ENCODE assay signal across 34 mouse cellular contexts in the genomic region with DNA sequence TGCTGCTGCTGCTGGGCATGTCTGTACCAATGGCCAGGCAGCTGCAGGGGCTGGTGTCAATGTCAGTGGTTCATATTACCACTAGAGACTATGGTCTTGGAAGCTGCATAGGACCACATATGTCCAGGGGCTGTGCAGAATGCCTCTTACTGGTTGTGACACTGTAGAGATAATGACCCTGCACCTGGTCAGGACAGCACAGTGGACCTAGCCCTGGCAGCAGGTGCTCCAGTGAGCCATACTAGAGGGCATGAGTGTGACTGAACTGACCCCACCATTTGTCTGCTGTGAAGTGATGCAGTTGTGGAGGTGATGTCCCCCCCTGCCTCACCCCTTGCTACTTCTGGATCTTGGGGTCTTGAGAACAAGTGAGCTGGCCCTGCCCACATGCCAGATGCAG. TPM values are rescaled to one million over a fixed set of nuclear protein-coding genes. Genes with fewer than 3 reads are reported as not detected.
A peak's percentile ranks its signal among the peaks of the same experiment; 100 is the strongest.
DNase-seq lines count a peak whose midpoint lies in the region; ATAC-seq lines count a peak whose summit lies in the region.
"Had no signal": no experiment of that assay in that cellular context is flagged by ENCODE, and none has a peak within 500 bp of the region (broad histone marks: within the 10 kb centered on the region; RNA-seq: fewer than 3 reads in every experiment).

No protein-coding gene starts in this region.

- no peaks in the 10 kb centered on the region for H3K4me1 ChIP-seq in liver, embryonic 11.5 days (replicated peaks; ENCODE audit: control insufficient read depth, insufficient read depth, low read length)
- no peaks in the 10 kb centered on the region for H3K4me1 ChIP-seq in liver, embryonic 12.5 days
- H3K4me1 ChIP-seq in midbrain, embryonic 13.5 days (replicated peaks), result no peaks in the 10 kb centered on the region
- no peaks in the 10 kb centered on the region for H3K4me1 ChIP-seq in midbrain, embryonic 15.5 days
- no peaks in the 10 kb centered on the region for H3K4me1 ChIP-seq in limb, embryonic 12.5 days (replicated peaks)
- H3K4me1 ChIP-seq: forebrain, embryonic 10.5 days; hindbrain, embryonic 13.5 days had no signal

- no peak overlapping the region for H3K27ac ChIP-seq in liver, embryonic 11.5 days (ENCODE audit: low read depth, low read length)
- H3K27ac ChIP-seq in liver, embryonic 12.5 days, result no peak overlapping the region
- H3K27ac ChIP-seq in midbrain, embryonic 13.5 days, result no peak overlapping the region
- H3K27ac ChIP-seq in midbrain, embryonic 15.5 days, result no peak overlapping the region
- H3K27ac ChIP-seq in limb, embryonic 12.5 days, result no peak overlapping the region
- H3K27ac ChIP-seq: forebrain, embryonic 10.5 days; hindbrain, embryonic 13.5 days; layer of hippocampus, adult 2 months; left cerebral cortex, adult 2 months had no signal

- no peak overlapping the region for H3K9ac ChIP-seq in liver, embryonic 11.5 days (ENCODE audit: low read depth, low read length)
- H3K9ac ChIP-seq in liver, embryonic 12.5 days, result no peak overlapping the region
- H3K9ac ChIP-seq in midbrain, embryonic 13.5 days (replicated peaks), result no peak overlapping the region
- no peak overlapping the region for H3K9ac ChIP-seq in midbrain, embryonic 15.5 days
- no peak overlapping the region for H3K9ac ChIP-seq in limb, embryonic 12.5 days (replicated peaks)
- H3K9ac ChIP-seq: forebrain, postnatal 0 days; hindbrain, embryonic 13.5 days had no signal

- no peaks in the 10 kb centered on the region for H3K36me3 ChIP-seq in liver, embryonic 11.5 days (ENCODE audit: control insufficient read depth, insufficient read depth, low read length)
- H3K36me3 ChIP-seq in liver, embryonic 12.5 days, result no peaks in the 10 kb centered on the region
- H3K36me3 ChIP-seq in midbrain, embryonic 13.5 days, result no peaks in the 10 kb centered on the region
- H3K36me3 ChIP-seq in midbrain, embryonic 15.5 days (replicated peaks), result no peaks in the 10 kb centered on the region
- H3K36me3 ChIP-seq in limb, embryonic 12.5 days, result no peaks in the 10 kb centered on the region
- H3K36me3 ChIP-seq: forebrain, embryonic 10.5 days; hindbrain, embryonic 13.5 days had no signal

- no peaks in the 10 kb centered on the region for H3K27me3 ChIP-seq in liver, embryonic 11.5 days (replicated peaks; ENCODE audit: control insufficient read depth, insufficient read depth, low read length)
- no peaks in the 10 kb centered on the region for H3K27me3 ChIP-seq in liver, embryonic 12.5 days (replicated peaks)
- H3K27me3 ChIP-seq in midbrain, embryonic 13.5 days, result no peaks in the 10 kb centered on the region
- no peaks in the 10 kb centered on the region for H3K27me3 ChIP-seq in midbrain, embryonic 15.5 days (replicated peaks)
- H3K27me3 ChIP-seq in limb, embryonic 12.5 days, result no peaks in the 10 kb centered on the region
- H3K27me3 ChIP-seq: hindbrain, embryonic 13.5 days; Patski had no signal

- H3K4me2 ChIP-seq in liver, embryonic 11.5 days, result no peak overlapping the region
- no peak overlapping the region for H3K4me2 ChIP-seq in liver, embryonic 12.5 days
- no peak overlapping the region for H3K4me2 ChIP-seq in midbrain, embryonic 13.5 days (replicated peaks)
- H3K4me2 ChIP-seq in midbrain, embryonic 15.5 days, result no peak overlapping the region
- H3K4me2 ChIP-seq in limb, embryonic 12.5 days, result no peak overlapping the region
- H3K4me2 ChIP-seq: hindbrain, embryonic 13.5 days had no signal

- H3K4me3 ChIP-seq in liver, embryonic 11.5 days (ENCODE audit: low read depth, low read length), result no peak overlapping the region
- H3K4me3 ChIP-seq in liver, embryonic 12.5 days, result no peak overlapping the region
- no peak overlapping the region for H3K4me3 ChIP-seq in midbrain, embryonic 13.5 days (replicated peaks)
- no peak overlapping the region for H3K4me3 ChIP-seq in midbrain, embryonic 15.5 days
- H3K4me3 ChIP-seq in limb, embryonic 12.5 days (replicated peaks), result no peak overlapping the region
- H3K4me3 ChIP-seq: forebrain, embryonic 10.5 days; hindbrain, embryonic 13.5 days; layer of hippocampus, adult 2 months; left cerebral cortex, adult 2 months; myocyte had no signal

- 0 out of 2 replicates have a peak, but pooled peaks have one; percentile 39 for ATAC-seq in liver, embryonic 11.5 days (replicated peaks; ENCODE audit: low FRiP score)
- no peak for ATAC-seq in liver, embryonic 12.5 days
- peak; percentile 27; the same call in 1 of the 2 replicates for ATAC-seq in midbrain, embryonic 13.5 days
- ATAC-seq in midbrain, embryonic 15.5 days (replicated peaks), result no peak
- peak; percentile 71; the same call in 1 of the 2 replicates for ATAC-seq in limb, embryonic 12.5 days (ENCODE audit: insufficient number of reproducible peaks, insufficient read depth, low FRiP score, low TSS enrichment, low read depth)
- ATAC-seq: forebrain, postnatal 0 days; intestine, embryonic 16.5 days; Patski had no signal

- H3K9me3 ChIP-seq in liver, embryonic 11.5 days (ENCODE audit: control insufficient read depth, low read length), result no peaks in the 10 kb centered on the region
- H3K9me3 ChIP-seq in liver, embryonic 12.5 days (replicated peaks), result no peaks in the 10 kb centered on the region
- no peaks in the 10 kb centered on the region for H3K9me3 ChIP-seq in midbrain, embryonic 13.5 days
- no peaks in the 10 kb centered on the region for H3K9me3 ChIP-seq in midbrain, embryonic 15.5 days
- H3K9me3 ChIP-seq in limb, embryonic 12.5 days, result no peaks in the 10 kb centered on the region
- H3K9me3 ChIP-seq: forebrain, embryonic 10.5 days; hindbrain, embryonic 13.5 days had no signal

- DNase-seq in heart, adult 11 months, result peak; percentile 83
- DNase-seq in heart, postnatal 4 days, result no peak
- DNase-seq in liver, embryonic 11.5 days (ENCODE audit: low spot score), result no peak
- no peak for DNase-seq in urinary bladder, postnatal 10 days (ENCODE audit: low spot score)
- DNase-seq: adrenal gland, postnatal 10 days; cerebellum, adult 8-10 months; cerebellum, postnatal 25 days; forebrain, postnatal 0 days; gastrocnemius, postnatal 10 days; heart, postnatal 14 days; kidney, adult 9 months; kidney, postnatal 36 days; liver; lung, postnatal 4 days had no signal

RNA-seq across cellular contexts. Expression of gene Rpe65, which starts 48.8 kb away (rescaled TPM):
- not detected for total RNA-seq in heart, postnatal 4 days (2021)
- not detected in 2 replicates for polyA plus RNA-seq in liver, embryonic 11.5 days (2014; fragmentation: Nextera tagmentation; extraction: Ambion mirVana)
- not detected in 2 replicates for polyA plus RNA-seq in liver, embryonic 12.5 days (2016; fragmentation: Nextera tagmentation; extraction: Ambion mirVana)
- polyA plus RNA-seq in midbrain, embryonic 13.5 days (2015; fragmentation: Nextera tagmentation; extraction: Ambion mirVana), result not detected in 2 replicates
- polyA plus RNA-seq in midbrain, embryonic 15.5 days (2015; fragmentation: Nextera tagmentation; extraction: Ambion mirVana), result not detected in 2 replicates
- polyA plus RNA-seq in limb, embryonic 12.5 days (2016; fragmentation: Nextera tagmentation; extraction: Ambion mirVana), result not detected in 2 replicates
- total RNA-seq: adrenal gland, postnatal 10 days; forebrain, postnatal 0 days; gastrocnemius, postnatal 10 days; heart, postnatal 14 days; layer of hippocampus, postnatal 14 days; MEL had no signal
- polyA plus RNA-seq: embryonic facial prominence, embryonic 11.5 days; forebrain, embryonic 10.5 days; forebrain, postnatal 0 days; gonadal fat pad, adult 2 months; heart, embryonic 14.5 days; hindbrain, embryonic 13.5 days; intestine, embryonic 16.5 days; liver, embryonic 16.5 days; lung, embryonic 16.5 days; myocyte; neural tube, embryonic 14.5 days; Patski had no signal

RNA-seq across cellular contexts. Expression of gene Depdc1a, which starts 55.0 kb away (rescaled TPM):
- 10 to 100 TPM; 20.5 to 20.7 TPM for total RNA-seq in heart, postnatal 4 days (2021)
- 27.4 and 32.8 TPM in 2 replicates for polyA plus RNA-seq in liver, embryonic 11.5 days (2014; fragmentation: Nextera tagmentation; extraction: Ambion mirVana)
- 27.7 and 28.5 TPM in 2 replicates for polyA plus RNA-seq in liver, embryonic 12.5 days (2016; fragmentation: Nextera tagmentation; extraction: Ambion mirVana)
- 8.3 and 9.8 TPM in 2 replicates for polyA plus RNA-seq in midbrain, embryonic 13.5 days (2015; fragmentation: Nextera tagmentation; extraction: Ambion mirVana)
- 3.1 and 3.3 TPM in 2 replicates for polyA plus RNA-seq in midbrain, embryonic 15.5 days (2015; fragmentation: Nextera tagmentation; extraction: Ambion mirVana)
- polyA plus RNA-seq in limb, embryonic 12.5 days (2016; fragmentation: Nextera tagmentation; extraction: Ambion mirVana), result 42.1 and 44.5 TPM in 2 replicates
- total RNA-seq: left cerebral cortex, adult 2 months; left cerebral cortex, postnatal 25 days had no signal

Comparison
In these comparisons a context has a peak if more than half of its experiments do, and no peak if none do; other contexts are left out.
1. ATAC-seq: peak in liver, embryonic 11.5 days (single experiment), midbrain, embryonic 13.5 days (single experiment) and limb, embryonic 12.5 days (single experiment); none in liver, embryonic 12.5 days (single experiment) and midbrain, embryonic 15.5 days (single experiment).